Mouse (Mus musculus) heart, adult 10 weeks (tissue): ENCODE data around the gene Syngr2. TPM values are rescaled to one million over a fixed set of nuclear protein-coding genes. Genes with fewer than 3 reads are reported as not detected.

Experiments
- polyA plus RNA-seq: library from polyadenylated mRNA; stranded (reverse); fragments of 350-450 nt; fragmentation: Illumina TruSeq; extraction: RNeasy Lipid Tissue Mini Kit (QIAGEN cat#74804); gene quantifications from one replicate; pipeline ENCODE4 v1.2.3, GENCODE M21; 2014; ENCODE audit warnings: low read depth, low replicate concordance

Gene Syngr2
- 170 TPM for polyA plus RNA-seq

GRCm38 (mm10) chr11:117809407-117810311 is at the start of gene Syngr2, which contains the start of gene Gm20708:
Gene Syngr2 (plus strand): TSS chr11:117809668.
Gene Gm20708 (plus strand): TSS chr11:117809668.

GRCm38 (mm10) chr11:117781993-117782704 is 27.3 kb upstream of the Syngr2 start, which contains the start of the genes Tmc8 and Tmc6:
Gene Tmc8 (plus strand): TSS chr11:117782076.
Gene Tmc6 (minus strand): TSS chr11:117782198.

GRCm38 (mm10) chr11:117797511-117798159 is 11.8 kb upstream of the Syngr2 start, which contains the start of gene 6030468B19Rik:
Gene 6030468B19Rik (plus strand): TSS chr11:117797660.

GRCm38 (mm10) chr11:117825333-117826101 is 16.0 kb downstream of the Syngr2 start, which contains the start of the genes Afmid and Tk1:
Gene Afmid (plus strand): TSS chr11:117825924.
Gene Tk1 (minus strand): TSS chr11:117826092.

GRCm38 (mm10) chr11:117848985-117849671 is 39.7 kb downstream of the Syngr2 start, which contains the start of gene Birc5:
Gene Birc5 (plus strand): TSS chr11:117849251.

GRCm38 (mm10) chr11:117860601-117861000 is 51.1 kb downstream of the Syngr2 start, which contains the start of gene Tmem235:
Gene Tmem235 (plus strand): TSS chr11:117860752.

Other genes starting within 250 kb of the Syngr2 start
- gene Tnrc6c, start 155.4 kb upstream of the Syngr2 start, polyA plus RNA-seq: 20.7 TPM
- gene Tmc8, start 27.6 kb upstream of the Syngr2 start, polyA plus RNA-seq: 1.5 TPM
- 11.0 TPM for gene Tmc6, start 27.5 kb upstream of the Syngr2 start, polyA plus RNA-seq
- gene 6030468B19Rik, start 12.0 kb upstream of the Syngr2 start, polyA plus RNA-seq: not detected
- 2.7 TPM for gene Gm20708, start within 50 bp of the Syngr2 start, polyA plus RNA-seq
- gene Afmid, start 16.3 kb downstream of the Syngr2 start, polyA plus RNA-seq: 7.8 TPM
- gene Tk1, start 16.4 kb downstream of the Syngr2 start, polyA plus RNA-seq: 2.6 TPM
- gene Birc5, start 39.6 kb downstream of the Syngr2 start, polyA plus RNA-seq: 0.71 TPM
- gene Tmem235, start 51.1 kb downstream of the Syngr2 start, polyA plus RNA-seq: not detected
- 10.4 TPM for gene Tha1, start 63.8 kb downstream of the Syngr2 start, polyA plus RNA-seq
- 5.2 TPM for gene Socs3, start 160.4 kb downstream of the Syngr2 start, polyA plus RNA-seq
- gene Pgs1, start 176.6 kb downstream of the Syngr2 start, polyA plus RNA-seq: 20.7 TPM